9 mouse cellular contexts compared by ENCODE assay signal in genomic region chr9:40268748-40269102, GRCm38 (mm10). TPM values are rescaled to one million over a fixed set of nuclear protein-coding genes. Genes with fewer than 3 reads are reported as not detected.
A peak's percentile ranks its signal among the peaks of the same experiment; 100 is the strongest.
DNase-seq lines count a peak whose midpoint lies in the region; ATAC-seq and TF ChIP-seq lines count a peak whose summit lies in the region.
"Had no signal": no experiment of that assay in that cellular context is flagged by ENCODE, and none has a peak within 500 bp of the region (broad histone marks: within the 10 kb centered on the region; RNA-seq: fewer than 3 reads in every experiment).

No protein-coding gene starts in this region.

- DNase-seq in cerebellum, adult 2 months = no peak
- no peak for DNase-seq in cerebellum, adult 9-11 months
- no peak for DNase-seq in liver, postnatal 0 days
- DNase-seq in ovary, postnatal 10 days (ENCODE audit: low spot score) = no peak
- no peak for DNase-seq in adrenal gland, postnatal 36 days

- TF ChIP-seq CTCF in cerebellum, adult 2 months (IDR thresholded peaks at IDR 0.05; ENCODE audit: borderline replicate concordance, insufficient read depth, low read depth, low read length) = no peak
- no peak for TF ChIP-seq CTCF in liver, postnatal 0 days (IDR thresholded peaks at IDR 0.05; ENCODE audit: low read depth)

- WGBS in cerebellum, adult 2 months = 6% methylated on average over 4 of the region's 4 CpGs
- WGBS in liver, postnatal 0 days (ENCODE audit: insufficient replicate concordance) = 14% methylated on average over 2 of the region's 4 CpGs

- H3K27me3 ChIP-seq in cerebellum, adult 2 months (ENCODE audit: control insufficient read depth, insufficient read depth, low read length) = no peaks in the 10 kb centered on the region; the same call in 1 of the 2 replicates
- H3K27me3 ChIP-seq in megakaryocyte, embryonic 14.5 days (replicated peaks) = peaks cover 58% of the 10 kb centered on the region
- peaks cover 16% of the 10 kb centered on the region; the same call in 1 of the 2 replicates for H3K27me3 ChIP-seq in liver, postnatal 0 days (ENCODE audit: insufficient read depth, low read length)

- H3K4me2 ChIP-seq in liver, postnatal 0 days (ENCODE audit: low read depth, low read length) = peak overlapping the region; percentile 64

- no peak for TF ChIP-seq POLR2A in cerebellum, adult 2 months (IDR thresholded peaks at IDR 0.05; ENCODE audit: borderline replicate concordance, insufficient read depth, low read length)

- H3K4me1 ChIP-seq in cerebellum, adult 2 months (ENCODE audit: control insufficient read depth, insufficient read depth, low read length) = peaks cover 6% of the 10 kb centered on the region; the same call in 1 of the 2 replicates
- peaks cover 19% of the 10 kb centered on the region for H3K4me1 ChIP-seq in megakaryocyte, embryonic 14.5 days
- peaks cover 15% of the 10 kb centered on the region for H3K4me1 ChIP-seq in liver, postnatal 0 days (ENCODE audit: insufficient read depth)

- no peak for TF ChIP-seq EP300 in liver, postnatal 0 days (IDR thresholded peaks at IDR 0.05; ENCODE audit: low read depth)

- H3K27ac ChIP-seq in cerebellum, adult 2 months (ENCODE audit: insufficient read depth, low read length) = no peak overlapping the region
- no peak overlapping the region for H3K27ac ChIP-seq in liver, postnatal 0 days (ENCODE audit: low read depth)

- no peaks in the 10 kb centered on the region for H3K9me3 ChIP-seq in megakaryocyte, embryonic 14.5 days
- no peaks in the 10 kb centered on the region for H3K9me3 ChIP-seq in liver, postnatal 0 days (ENCODE audit: low read length)

- no peak overlapping the region for H3K9ac ChIP-seq in liver, postnatal 0 days (replicated peaks)

- no peak for ATAC-seq in megakaryocyte, adult 5-6 weeks (ENCODE audit: poor library complexity, severe bottlenecking)
- no peak for ATAC-seq in liver, postnatal 0 days
- ATAC-seq in erythroblast, adult 5-6 weeks (replicated peaks; ENCODE audit: low FRiP score, poor library complexity, severe bottlenecking) = no peak
- ATAC-seq: activated CD4-positive, CD25-positive, alpha-beta regulatory T cell, adult 4 months had no signal

- H3K36me3 ChIP-seq in megakaryocyte, embryonic 14.5 days (replicated peaks; ENCODE audit: low read length) = no peaks in the 10 kb centered on the region
- no peaks in the 10 kb centered on the region for H3K36me3 ChIP-seq in liver, postnatal 0 days (replicated peaks; ENCODE audit: insufficient read depth, low read length)

- peak overlapping the region; percentile 50 for H3K4me3 ChIP-seq in cerebellum, adult 2 months (replicated peaks; ENCODE audit: insufficient read depth, low read depth, low read length)
- peak overlapping the region; percentile 83 for H3K4me3 ChIP-seq in megakaryocyte, embryonic 14.5 days (replicated peaks)
- H3K4me3 ChIP-seq in liver, postnatal 0 days (ENCODE audit: low read depth, low read length) = peak overlapping the region; percentile 29

RNA-seq across cellular contexts. Expression of gene Scn3b, which starts 0.3 kb away (rescaled TPM):
- polyA plus RNA-seq in cerebellum, adult 2 months (2012; rRNA removed) = 9.2 and 10.1 TPM in 2 replicates
- polyA plus RNA-seq in megakaryocyte, embryonic 14.5 days (2012; ENCODE audit: insufficient read depth, low replicate concordance) = not detected in 2 replicates
- total RNA-seq in megakaryocyte, adult 5-6 weeks (2015) = 0.87 TPM in 1 of 2 replicates, not detected in the other
- not detected in 2 replicates for total RNA-seq in megakaryocyte, adult 5-6 weeks (2017)
- 0.15 TPM in 2 replicates for polyA plus RNA-seq in liver, postnatal 0 days (2015; fragmentation: Nextera tagmentation; extraction: Ambion mirVana)
- total RNA-seq in erythroblast, adult 5-6 weeks (2015; ENCODE audit: low replicate concordance) = not detected in 2 replicates
- not detected in 2 replicates for total RNA-seq in erythroblast, adult 5-6 weeks (2017; ENCODE audit: low replicate concordance)
- 1 to 10 TPM; 6.2 to 7.5 TPM for total RNA-seq in adrenal gland, postnatal 36 days (2021)
- polyA plus RNA-seq: activated CD4-positive, CD25-positive, alpha-beta regulatory T cell, adult 4 months had no signal

Comparison
In these comparisons a context has a peak if more than half of its experiments do, and no peak if none do; other contexts are left out.
1. H3K4me3 ChIP-seq: peak in every context shown above with its lines; median percentile 83 in megakaryocyte, embryonic 14.5 days; 50 in cerebellum, adult 2 months; 29 in liver, postnatal 0 days.